Mouse (Mus musculus): Measurements from ENCODE around the gene Numb.

- no peak for TF ChIP-seq POLR2A (IDR thresholded peaks at IDR 0.05; ENCODE audit: borderline replicate concordance, extremely low read depth, low read depth, low read length)
- no peak for TF ChIP-seq CTCF (IDR thresholded peaks at IDR 0.05; ENCODE audit: insufficient read depth, low read length)
Observed at GRCm38 (mm10) chr12:83916884-83917283, 4.8 kb downstream of the Numb start.
